Mouse (Mus musculus) intestine, embryonic 16.5 days (tissue): ENCODE measurements around the gene Prop1. TPM values are rescaled to one million over a fixed set of nuclear protein-coding genes. Genes with fewer than 3 reads are reported as not detected.

ENCODE experiments used
- ATAC-seq: fragments of 200-750 bp; cut with Nextera tagmentation; 2 replicates; pipeline ENCODE4 v1.8.0; 2017; ENCODE audit warnings: moderate TSS enrichment, moderate library complexity
- H3K27ac ChIP-seq: fragments of 300-500 bp; sonication (generic); 2 replicates; pipeline ENCODE4 v1.5.1; 2014; ENCODE audit warnings: mild to moderate bottlenecking, low read length
- H3K27me3 ChIP-seq: fragments of 300-500 bp; sonication (generic); replicated peaks from 2 replicates; pipeline ENCODE4 v1.6.1; 2014; ENCODE audit warnings: low read length, control low read depth, mixed read lengths; ENCODE audit not compliant: control insufficient read depth, insufficient read depth
- H3K36me3 ChIP-seq: fragments of 300-500 bp; sonication (generic); 2 replicates; pipeline ENCODE4 v1.6.1; 2014; ENCODE audit warnings: low read length, control low read depth; ENCODE audit not compliant: control insufficient read depth, insufficient read depth
- H3K4me1 ChIP-seq: fragments of 300-500 bp; sonication (generic); 2 replicates; pipeline ENCODE4 v1.6.1; 2014; ENCODE audit warnings: low read length, control low read depth, mixed read lengths; ENCODE audit not compliant: control insufficient read depth, insufficient read depth
- H3K4me2 ChIP-seq: fragments of 300-500 bp; sonication (generic); 2 replicates; pipeline ENCODE4 v1.6.1; 2014; ENCODE audit warnings: low read depth, low read length, control low read depth
- H3K4me3 ChIP-seq: fragments of 300-500 bp; sonication (generic); 2 replicates; pipeline ENCODE4 v1.5.1; 2014; ENCODE audit warnings: mild to moderate bottlenecking, low read length
- H3K9ac ChIP-seq: fragments of 300-500 bp; sonication (generic); 2 replicates; pipeline ENCODE4 v1.6.1; 2014; ENCODE audit warnings: low read depth, low read length
- H3K9me3 ChIP-seq: fragments of 300-500 bp; sonication (generic); 2 replicates; pipeline ENCODE4 v1.6.1; 2016; ENCODE audit warnings: low read length, control low read depth; ENCODE audit not compliant: control insufficient read depth
- WGBS: fragments of 180-500 bp; shearing (Covaris S2); extraction: QIAGEN DNeasy Blood & Tissue Kit; methylation state at CpG from one replicate; pipeline ENCODE4 v1.1.7; 2014; 5-methylcytosine and 5-hydroxymethylcytosine counted together
- polyA plus RNA-seq: library from polyadenylated mRNA; unstranded; fragments of >200 nt; fragmentation: Nextera tagmentation; extraction: Ambion mirVana; gene quantifications from 2 replicates; pipeline ENCODE4 v1.2.1, GENCODE M21; 2015

Prop1 gene
- polyA plus RNA-seq, 1 experiment from 2014 or later: not detected

- Histone ChIP-seq H3K27ac (no peak overlapping the region), H3K9ac (no peak overlapping the region), H3K4me1 (no peaks in the 10 kb centered on the region), H3K27me3 (no peaks in the 10 kb centered on the region), H3K4me3 (no peak overlapping the region), H3K4me2 (no peak overlapping the region), H3K9me3 (peaks cover 10% of the 10 kb centered on the region; the same call in 1 of the 2 replicates), H3K36me3 (peaks cover 48% of the 10 kb centered on the region)
- no peak for ATAC-seq
- 91% methylated on average over 5 of the region's 5 CpGs for WGBS
These were observed 45.4 kb downstream of the Prop1 start for GRCm38 (mm10) chr11:50908136-50908535.

Other genes starting within 250 kb of the Prop1 start
- gene Zfp354c, start 126.0 kb downstream of the Prop1 start, polyA plus RNA-seq: 11.1 and 11.6 TPM in 2 replicates
- gene Zfp879, start 112.2 kb downstream of the Prop1 start, polyA plus RNA-seq: 0.43 and 0.45 TPM in 2 replicates
- not detected in 2 replicates for gene Grm6, start 103.1 kb downstream of the Prop1 start, polyA plus RNA-seq
- gene Zfp454, start 66.1 kb downstream of the Prop1 start, polyA plus RNA-seq: 3.0 and 4.9 TPM in 2 replicates
- 8.1 and 9.1 TPM in 2 replicates for gene Zfp2, start 37.6 kb downstream of the Prop1 start, polyA plus RNA-seq
- 0.68 and 1.0 TPM in 2 replicates for gene Zfp354b, start 22.1 kb downstream of the Prop1 start, polyA plus RNA-seq
- not detected in 2 replicates for gene 4933414I15Rik, start 10.0 kb downstream of the Prop1 start, polyA plus RNA-seq
- not detected in 2 replicates for gene Olfr1378, start 12.8 kb upstream of the Prop1 start, polyA plus RNA-seq
- gene Olfr1377, start 28.2 kb upstream of the Prop1 start, polyA plus RNA-seq: not detected in 2 replicates
- not detected in 2 replicates for gene Olfr51, start 49.8 kb upstream of the Prop1 start, polyA plus RNA-seq
- gene Olfr54, start 60.5 kb upstream of the Prop1 start, polyA plus RNA-seq: not detected in 2 replicates
- gene Olfr1375, start 94.3 kb upstream of the Prop1 start, polyA plus RNA-seq: not detected in 2 replicates
- 5.4 and 6.2 TPM in 2 replicates for gene Zfp354a, start 105.5 kb upstream of the Prop1 start, polyA plus RNA-seq